Mouse (Mus musculus) kidney, adult 2 months (tissue): ENCODE results near the gene Rnf41. TPM values are rescaled to one million over a fixed set of nuclear protein-coding genes. Genes with fewer than 3 reads are reported as not detected.

Experiments
- DNase-seq: peaks from one replicate; pipeline ENCODE4 v3.0.0; 2021
- H3K27ac ChIP-seq: fragments of 200-500 bp; 2 replicates; pipeline ENCODE4 v1.5.1; 2012; ENCODE audit warnings: low read depth, low read length, control low read depth, inconsistent platforms; ENCODE audit not compliant: insufficient read depth
- H3K27me3 ChIP-seq: fragments of 200-500 bp; replicated peaks from 2 replicates; pipeline ENCODE4 v1.6.1; 2012; ENCODE audit warnings: mild to moderate bottlenecking, moderate library complexity, low read length, inconsistent platforms; ENCODE audit not compliant: control insufficient read depth, insufficient read depth
- H3K36me3 ChIP-seq: fragments of 200-500 bp; 2 replicates; pipeline ENCODE4 v1.6.1; 2012; ENCODE audit warnings: mild to moderate bottlenecking, moderate library complexity, low read length, inconsistent platforms; ENCODE audit not compliant: control insufficient read depth, insufficient read depth
- H3K4me1 ChIP-seq: fragments of 200-500 bp; 2 replicates; pipeline ENCODE4 v1.6.1; 2011; ENCODE audit warnings: low read length; ENCODE audit not compliant: control insufficient read depth, insufficient read depth
- H3K4me3 ChIP-seq: fragments of 200-500 bp; 2 replicates; pipeline ENCODE4 v1.5.1; 2011; ENCODE audit warnings: mild to moderate bottlenecking, low read depth, low read length, control low read depth; ENCODE audit not compliant: insufficient read depth
- CTCF ChIP-seq: fragments of 200-500 bp; conservative IDR thresholded peaks from 2 replicates; pipeline ENCODE4 v1.5.1; 2011; ENCODE audit warnings: low read depth, mild to moderate bottlenecking, control low read depth, low read length, moderate library complexity, mixed read lengths; ENCODE audit not compliant: insufficient read depth, insufficient read length
- POLR2A ChIP-seq: fragments of 200-500 bp; IDR thresholded peaks from one replicate; pipeline ENCODE4 v1.6.1; 2011; ENCODE audit warnings: low read depth, low read length, control low read depth
- WGBS: fragments of 180-500 bp; shearing (Covaris S2); methylation state at CpG from one replicate; pipeline ENCODE4 v1.1.7; 2018; 5-methylcytosine and 5-hydroxymethylcytosine counted together
- polyA plus RNA-seq: library from polyadenylated mRNA; depleted of rRNA; stranded (reverse); fragments of >200 nt; gene quantifications from 2 replicates; pipeline ENCODE4 v1.2.3, GENCODE M21; 2012

Gene Rnf41
- polyA plus RNA-seq, 1 experiment = 19.6 TPM

DNA sequence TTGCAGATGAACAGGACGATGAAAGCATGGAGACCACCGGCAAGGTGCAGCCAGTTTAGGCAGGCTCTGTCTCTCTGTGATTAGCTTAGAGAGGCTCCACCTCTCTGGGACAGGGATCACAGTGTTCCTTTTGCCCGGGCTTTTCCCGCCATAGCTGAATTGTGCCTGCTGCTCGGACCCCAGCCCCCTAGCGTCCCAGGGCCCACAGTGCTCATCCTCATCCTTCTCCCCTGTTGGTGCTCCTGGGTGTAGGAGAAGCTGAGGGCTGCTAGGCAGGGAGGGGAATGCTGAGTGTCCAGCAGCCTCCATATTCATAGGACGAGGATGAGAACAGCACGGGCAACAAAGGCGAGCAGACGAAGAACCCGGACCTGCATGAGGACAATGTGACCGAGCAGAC, 62.9 kb downstream of the Rnf41 start:
- Histone ChIP-seq H3K27ac (no peak overlapping the region), H3K4me1 (no peaks in the 10 kb centered on the region), H3K27me3 (no peaks in the 10 kb centered on the region), H3K4me3 (no peak overlapping the region), H3K36me3 (no peaks in the 10 kb centered on the region; the same call in none of the 2 replicates)
- no peak for TF ChIP-seq CTCF
- TF ChIP-seq POLR2A = no peak
- no peak for DNase-seq
- 88% methylated on average over 12 of the region's 12 CpGs for WGBS

DNA sequence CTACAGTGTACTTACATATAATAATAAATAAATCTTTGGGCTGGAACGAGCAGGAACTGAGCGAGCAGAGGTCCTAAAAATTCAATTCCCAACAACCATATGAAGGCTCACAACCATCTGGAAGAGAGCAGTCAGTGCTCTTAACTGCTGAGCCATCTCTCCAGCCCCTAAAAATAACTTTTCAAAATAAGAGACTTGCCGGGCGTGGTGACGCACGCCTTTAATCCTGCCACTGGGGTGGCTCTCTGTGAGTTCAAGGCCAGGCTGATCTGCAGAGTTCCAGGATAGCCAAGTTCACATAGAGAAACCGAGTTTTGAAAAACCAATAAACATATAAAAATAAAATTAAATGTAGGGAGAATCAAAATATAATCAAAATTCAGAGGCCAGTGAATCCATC, 74.9 kb downstream of the Rnf41 start:
- no peaks in the 10 kb centered on the region for H3K27me3 ChIP-seq
- 80% methylated on average over 7 of the region's 7 CpGs for WGBS
- H3K4me3 ChIP-seq = no peak overlapping the region
- TF ChIP-seq POLR2A = no peak
- DNase-seq = no peak
- H3K36me3 ChIP-seq = peaks cover 10% of the 10 kb centered on the region
- no peak overlapping the region for H3K27ac ChIP-seq
- H3K4me1 ChIP-seq = peaks cover 4% of the 10 kb centered on the region; the same call in 1 of the 2 replicates

GRCm38 (mm10) chr10:128487861-128488712, 76.6 kb downstream of the Rnf41 start:
- peak; percentile 44 for DNase-seq
- TF ChIP-seq POLR2A = no peak
- H3K27me3 ChIP-seq = no peaks in the 10 kb centered on the region
- H3K4me1 ChIP-seq = peaks cover 13% of the 10 kb centered on the region
- no peak overlapping the region for H3K4me3 ChIP-seq
- peaks cover 3% of the 10 kb centered on the region; the same call in 1 of the 2 replicates for H3K36me3 ChIP-seq
- no peak overlapping the region for H3K27ac ChIP-seq
- WGBS = 67% methylated on average over 22 of the region's 22 CpGs

DNA sequence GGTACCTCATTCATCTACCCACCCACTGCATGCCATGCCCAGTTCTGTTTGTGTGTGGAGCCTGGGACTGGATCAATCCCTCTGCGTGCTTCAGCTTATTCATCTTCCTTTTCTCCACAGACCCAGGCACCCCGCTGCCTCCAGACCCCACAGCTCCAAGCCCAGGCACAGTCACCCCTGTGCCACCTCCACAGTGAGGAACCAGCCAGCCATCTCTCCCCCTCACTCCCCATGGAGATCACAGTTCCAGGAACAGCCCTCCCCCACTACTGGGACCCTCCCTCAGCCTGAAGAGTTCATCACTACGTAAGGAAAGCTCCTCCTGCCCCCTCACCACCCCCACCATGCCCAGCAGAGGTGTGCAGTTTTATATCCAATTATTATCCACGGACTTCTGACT, 77.3 kb downstream of the Rnf41 start:
- no peak overlapping the region for H3K27ac ChIP-seq
- WGBS = 78% methylated on average over 4 of the region's 4 CpGs
- H3K27me3 ChIP-seq = no peaks in the 10 kb centered on the region
- TF ChIP-seq CTCF (no peak), POLR2A (no peak)
- peaks cover 13% of the 10 kb centered on the region for H3K4me1 ChIP-seq
- peaks cover 1% of the 10 kb centered on the region; the same call in 1 of the 2 replicates for H3K36me3 ChIP-seq
- H3K4me3 ChIP-seq = no peak overlapping the region
- DNase-seq = no peak

GRCm38 (mm10) chr10:128489380-128489779, 77.9 kb downstream of the Rnf41 start:
- TF ChIP-seq CTCF (no peak), POLR2A (no peak)
- Histone ChIP-seq H3K27me3 (no peaks in the 10 kb centered on the region), H3K4me3 (no peak overlapping the region), H3K4me1 (peaks cover 13% of the 10 kb centered on the region), H3K36me3 (peaks cover 1% of the 10 kb centered on the region; the same call in 1 of the 2 replicates), H3K27ac (no peak overlapping the region)
- 46% methylated on average over 5 of the region's 5 CpGs for WGBS
- peak; percentile 23 for DNase-seq

DNA sequence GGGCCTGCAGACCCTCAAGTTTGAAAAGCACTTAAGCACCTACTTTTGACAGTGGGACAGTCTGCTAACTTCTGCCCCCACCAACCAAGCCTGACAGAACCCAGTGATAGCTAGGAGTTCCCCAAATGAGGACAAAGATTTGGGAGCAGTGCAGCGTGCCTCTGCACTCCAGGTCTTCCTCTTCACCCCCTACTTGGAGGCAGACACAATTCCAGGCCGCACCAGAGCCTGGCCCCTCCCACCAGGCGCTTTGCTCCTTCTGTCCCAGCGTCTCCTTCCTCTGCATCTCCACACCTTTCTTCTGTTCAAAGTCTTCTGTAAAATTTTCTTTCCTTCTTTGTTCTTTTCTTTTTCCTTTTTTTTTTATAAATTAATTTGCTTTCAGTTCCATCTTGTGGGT, 78.3 kb downstream of the Rnf41 start:
- Histone ChIP-seq H3K27ac (0 out of 2 replicates have a peak overlapping the region, but pooled peaks have one; percentile 43), H3K36me3 (peaks cover 1% of the 10 kb centered on the region; the same call in 1 of the 2 replicates), H3K4me1 (peaks cover 17% of the 10 kb centered on the region), H3K27me3 (no peaks in the 10 kb centered on the region), H3K4me3 (no peak overlapping the region)
- DNase-seq = no peak
- TF ChIP-seq CTCF = no peak
- TF ChIP-seq POLR2A = no peak
- WGBS = 27% methylated on average over 4 of the region's 4 CpGs

GRCm38 (mm10) chr10:128490232-128490631, 78.8 kb downstream of the Rnf41 start:
- Histone ChIP-seq H3K4me3 (no peak overlapping the region), H3K27ac (0 out of 2 replicates have a peak overlapping the region, but pooled peaks have one; percentile 43), H3K4me1 (peaks cover 21% of the 10 kb centered on the region), H3K27me3 (no peaks in the 10 kb centered on the region), H3K36me3 (peaks cover 1% of the 10 kb centered on the region; the same call in 1 of the 2 replicates)
- DNase-seq = peak; percentile 44
- TF ChIP-seq POLR2A = no peak
- no peak for TF ChIP-seq CTCF
- 28% methylated on average over 5 of the region's 5 CpGs for WGBS
